Mouse (Mus musculus) heart, postnatal 0 days (tissue): ENCODE measurements around the gene Wnt5a. TPM values are rescaled to one million over a fixed set of nuclear protein-coding genes. Genes with fewer than 3 reads are reported as not detected.
A peak's percentile ranks its signal among the peaks of the same experiment; 100 is the strongest.

ENCODE experiments used
- ATAC-seq: fragments of 200-750 bp; cut with Nextera tagmentation; 2 replicates; pipeline ENCODE4 v1.8.0; 2017; ENCODE audit warnings: low read depth, moderate number of reproducible peaks, moderate library complexity; ENCODE audit not compliant: insufficient read depth
- DNase-seq: peaks from one replicate; pipeline ENCODE4 v3.0.0-alpha.2; 2016; ENCODE audit warnings: low spot score
- H3K27ac ChIP-seq: fragments of 300-500 bp; sonication (generic); 2 replicates; pipeline ENCODE4 v1.5.1; 2014; ENCODE audit warnings: low read depth, mild to moderate bottlenecking
- H3K27me3 ChIP-seq: fragments of 300-500 bp; sonication (generic); 2 replicates; pipeline ENCODE4 v1.6.1; 2014; ENCODE audit warnings: low read length, mixed read lengths; ENCODE audit not compliant: control insufficient read depth, insufficient read depth
- H3K36me3 ChIP-seq: fragments of 300-500 bp; sonication (generic); replicated peaks from 2 replicates; pipeline ENCODE4 v1.6.1; 2014; ENCODE audit warnings: low read length, mixed read lengths; ENCODE audit not compliant: control insufficient read depth, insufficient read depth
- H3K4me1 ChIP-seq: fragments of 300-500 bp; sonication (generic); 2 replicates; pipeline ENCODE4 v1.6.1; 2014; ENCODE audit warnings: antibody characterized with exemption; ENCODE audit not compliant: control insufficient read depth, insufficient read depth
- H3K4me2 ChIP-seq: fragments of 300-500 bp; sonication (generic); 2 replicates; pipeline ENCODE4 v1.6.1; 2014; ENCODE audit warnings: low read depth, mild to moderate bottlenecking, low read length, moderate library complexity
- H3K4me3 ChIP-seq: fragments of 300-500 bp; sonication (generic); 2 replicates; pipeline ENCODE4 v1.5.1; 2014; ENCODE audit warnings: low read depth, low read length
- H3K9ac ChIP-seq: fragments of 300-500 bp; sonication (generic); replicated peaks from 2 replicates; pipeline ENCODE4 v1.6.1; 2014; ENCODE audit warnings: low read depth, low read length, mixed read lengths
- H3K9me3 ChIP-seq: fragments of 300-500 bp; sonication (generic); replicated peaks from 2 replicates; pipeline ENCODE4 v1.6.1; 2016; ENCODE audit warnings: low read length; ENCODE audit not compliant: control insufficient read depth
- CTCF ChIP-seq: IDR thresholded peaks from 2 replicates; pipeline ENCODE4 v1.5.1; 2016; ENCODE audit warnings: antibody characterized with exemption, control low read depth, low read depth
- EP300 ChIP-seq: IDR thresholded peaks from 2 replicates; pipeline ENCODE4 v1.6.1; 2016; ENCODE audit warnings: antibody characterized with exemption, low read depth
- WGBS: fragments of 180-500 bp; shearing (Covaris S2); extraction: QIAGEN DNeasy Blood & Tissue Kit; methylation state at CpG from one replicate; pipeline ENCODE4 v1.1.7; 2014; 5-methylcytosine and 5-hydroxymethylcytosine counted together
- polyA plus RNA-seq: library from polyadenylated mRNA; unstranded; fragments of >200 nt; fragmentation: Nextera tagmentation; extraction: Ambion mirVana; gene quantifications from 2 replicates; pipeline ENCODE4 v1.2.1, GENCODE M21; 2015
- total RNA-seq: library from RNA; depleted of rRNA; stranded (reverse); fragments of >200 nt; gene quantifications from 2 replicates; pipeline ENCODE4 v1.2.3, GENCODE M21; 2014; ENCODE audit warnings: low replicate concordance

The Wnt5a gene
- total and polyA plus RNA-seq, 2 experiments from 2014 or later: 3.9 to 4.2 TPM

- Histone ChIP-seq H3K4me3 (no peak overlapping the region), H3K27ac (no peak overlapping the region), H3K9me3 (no peaks in the 10 kb centered on the region), H3K36me3 (no peaks in the 10 kb centered on the region), H3K9ac (no peak overlapping the region), H3K4me2 (no peak overlapping the region), H3K4me1 (no peaks in the 10 kb centered on the region), H3K27me3 (no peaks in the 10 kb centered on the region)
- DNase-seq: no peak
- 88% methylated on average over 5 of the region's 5 CpGs for WGBS
- TF ChIP-seq EP300: no peak
- TF ChIP-seq CTCF: no peak
- no peak for ATAC-seq
Observed at GRCm38 (mm10) chr14:28494273-28494672, 10.3 kb upstream of the Wnt5a start.

GRCm38 (mm10) chr14:28501216-28501878, 3.2 kb upstream of the Wnt5a start:
- Histone ChIP-seq H3K36me3 (no peaks in the 10 kb centered on the region), H3K9me3 (no peaks in the 10 kb centered on the region), H3K9ac (no peak overlapping the region), H3K27me3 (peaks cover 26% of the 10 kb centered on the region), H3K4me2 (no peak overlapping the region), H3K27ac (no peak overlapping the region), H3K4me3 (no peak overlapping the region), H3K4me1 (0 out of 2 replicates have a peak, but pooled peaks cover 6% of the 10 kb centered on the region)
- no peak for ATAC-seq
- 67% methylated on average over 12 of the region's 12 CpGs for WGBS
- TF ChIP-seq EP300 (no peak), CTCF (no peak)
- DNase-seq: no peak

GRCm38 (mm10) chr14:28503276-28503675, 1.3 kb upstream of the Wnt5a start:
- 82% methylated on average over 2 of the region's 2 CpGs for WGBS
- TF ChIP-seq EP300 (no peak), CTCF (no peak)
- DNase-seq (no peak), ATAC-seq (no peak)
- Histone ChIP-seq H3K36me3 (no peaks in the 10 kb centered on the region), H3K4me3 (no peak overlapping the region), H3K27me3 (peaks cover 39% of the 10 kb centered on the region), H3K27ac (no peak overlapping the region), H3K4me1 (0 out of 2 replicates have a peak, but pooled peaks cover 6% of the 10 kb centered on the region), H3K4me2 (no peak overlapping the region), H3K9ac (no peak overlapping the region), H3K9me3 (no peaks in the 10 kb centered on the region)

GRCm38 (mm10) chr14:28505051-28505585, 568 bp downstream of the Wnt5a start:
- peak overlapping the region; percentile 49 for H3K9ac ChIP-seq
- H3K4me2 ChIP-seq: peak overlapping the region; percentile 96
- H3K9me3 ChIP-seq: no peaks in the 10 kb centered on the region
- no peaks in the 10 kb centered on the region for H3K36me3 ChIP-seq
- peaks cover 58% of the 10 kb centered on the region for H3K27me3 ChIP-seq
- ATAC-seq (no peak; the same call in 1 of the 2 replicates), DNase-seq (no peak)
- peak overlapping the region; percentile 7; the same call in 1 of the 2 replicates for H3K27ac ChIP-seq
- under 1% methylated on average over 22 of the region's 22 CpGs for WGBS
- H3K4me3 ChIP-seq: peak overlapping the region; percentile 67
- H3K4me1 ChIP-seq: peaks cover 8% of the 10 kb centered on the region; the same call in 1 of the 2 replicates
- TF ChIP-seq CTCF (no peak), EP300 (no peak)

GRCm38 (mm10) chr14:28505586-28506375, 1.2 kb downstream of the Wnt5a start:
- H3K36me3 ChIP-seq: no peaks in the 10 kb centered on the region
- peak overlapping the region; percentile 67 for H3K4me3 ChIP-seq
- TF ChIP-seq EP300 (no peak), CTCF (no peak)
- peak overlapping the region; percentile 96 for H3K4me2 ChIP-seq
- no peak for DNase-seq
- under 1% methylated on average over 62 of the region's 62 CpGs for WGBS
- ATAC-seq: no peak
- no peaks in the 10 kb centered on the region for H3K9me3 ChIP-seq
- H3K27me3 ChIP-seq: peaks cover 62% of the 10 kb centered on the region
- peak overlapping the region; percentile 49; the same call in 1 of the 2 replicates for H3K9ac ChIP-seq
- H3K27ac ChIP-seq: no peak overlapping the region
- peaks cover 8% of the 10 kb centered on the region; the same call in 1 of the 2 replicates for H3K4me1 ChIP-seq
